In genomic region chr5:16110643-16111042, GRCm38 (mm10) we compare ENCODE assay signal across 21 mouse cellular contexts.
DNase-seq lines count a peak whose midpoint lies in the region; ATAC-seq and TF ChIP-seq lines count a peak whose summit lies in the region.
"Had no signal": no experiment of that assay in that cellular context is flagged by ENCODE, and none has a peak within 500 bp of the region (broad histone marks: within the 10 kb centered on the region; RNA-seq: fewer than 3 reads in every experiment).

No protein-coding gene starts in this region.

- H3K4me1 ChIP-seq in limb, embryonic 12.5 days (replicated peaks) = no peaks in the 10 kb centered on the region
- H3K4me1 ChIP-seq in limb, embryonic 10.5 days = no peaks in the 10 kb centered on the region
- H3K4me1 ChIP-seq in embryonic facial prominence, embryonic 10.5 days = no peaks in the 10 kb centered on the region
- no peaks in the 10 kb centered on the region for H3K4me1 ChIP-seq in embryonic facial prominence, embryonic 11.5 days (ENCODE audit: control insufficient read depth, insufficient read depth, low read length)
- H3K4me1 ChIP-seq: hindbrain, embryonic 12.5 days had no signal

- no peak overlapping the region for H3K9ac ChIP-seq in limb, embryonic 12.5 days (replicated peaks)
- no peak overlapping the region for H3K9ac ChIP-seq in embryonic facial prominence, embryonic 11.5 days (replicated peaks; ENCODE audit: low read length)
- H3K9ac ChIP-seq: embryonic facial prominence, embryonic 13.5 days; forebrain, embryonic 13.5 days; forebrain, postnatal 0 days; hindbrain, embryonic 12.5 days had no signal

- H3K27me3 ChIP-seq in limb, embryonic 12.5 days = no peaks in the 10 kb centered on the region
- H3K27me3 ChIP-seq in limb, embryonic 10.5 days (ENCODE audit: low read depth, poor library complexity, severe bottlenecking) = no peaks in the 10 kb centered on the region
- no peaks in the 10 kb centered on the region for H3K27me3 ChIP-seq in embryonic facial prominence, embryonic 10.5 days (replicated peaks; ENCODE audit: low read depth, poor library complexity, severe bottlenecking)
- H3K27me3 ChIP-seq in embryonic facial prominence, embryonic 11.5 days (ENCODE audit: control insufficient read depth, insufficient read depth, low read length) = no peaks in the 10 kb centered on the region
- H3K27me3 ChIP-seq in myocyte (ENCODE audit: control insufficient read depth, insufficient read depth, insufficient read length) = no peaks in the 10 kb centered on the region
- H3K27me3 ChIP-seq: embryonic facial prominence, embryonic 13.5 days; forebrain, embryonic 13.5 days; hindbrain, embryonic 12.5 days had no signal

- no peak for DNase-seq in limb, embryonic 10.5 days (ENCODE audit: low spot score)
- peak; percentile 18 for DNase-seq in embryonic facial prominence, embryonic 10.5 days (ENCODE audit: low spot score)
- DNase-seq in embryonic facial prominence, embryonic 11.5 days (ENCODE audit: low spot score) = peak; percentile 48
- no peak for DNase-seq in adipocyte (ENCODE audit: low spot score)
- DNase-seq: adrenal gland, postnatal 10 days; cerebellum, adult 11 months; cerebellum, adult 8-10 months; cerebellum, postnatal 14 days; forebrain, postnatal 0 days; gastrocnemius, postnatal 36 days; heart, adult 11 months; heart, postnatal 10 days; heart, postnatal 4 days had no signal

- ATAC-seq in limb, embryonic 12.5 days (ENCODE audit: insufficient number of reproducible peaks, insufficient read depth, low FRiP score, low TSS enrichment, low read depth) = peak; percentile 20; the same call in 1 of the 2 replicates
- no peak for ATAC-seq in embryonic facial prominence, embryonic 11.5 days (replicated peaks; ENCODE audit: insufficient number of reproducible peaks, low FRiP score, low TSS enrichment, low read depth)
- ATAC-seq: forebrain, embryonic 13.5 days; forebrain, postnatal 0 days; hindbrain, embryonic 16.5 days; inflammation-experienced regulatory T-cells, adult 6 months had no signal

- no peaks in the 10 kb centered on the region for H3K36me3 ChIP-seq in limb, embryonic 12.5 days
- no peaks in the 10 kb centered on the region for H3K36me3 ChIP-seq in limb, embryonic 10.5 days
- H3K36me3 ChIP-seq in embryonic facial prominence, embryonic 10.5 days (replicated peaks) = no peaks in the 10 kb centered on the region
- no peaks in the 10 kb centered on the region for H3K36me3 ChIP-seq in embryonic facial prominence, embryonic 11.5 days (replicated peaks; ENCODE audit: control insufficient read depth, insufficient read depth, low read depth, low read length)
- H3K36me3 ChIP-seq in myocyte (ENCODE audit: control insufficient read depth, insufficient read depth) = no peaks in the 10 kb centered on the region
- H3K36me3 ChIP-seq: embryonic facial prominence, embryonic 13.5 days; G1E; hindbrain, embryonic 12.5 days had no signal

- no peaks in the 10 kb centered on the region for H3K79me2 ChIP-seq in myocyte (ENCODE audit: control insufficient read depth, insufficient read depth)

- no peak overlapping the region for H3K4me2 ChIP-seq in limb, embryonic 12.5 days
- H3K4me2 ChIP-seq in embryonic facial prominence, embryonic 11.5 days (ENCODE audit: low read depth, low read length) = no peak overlapping the region
- no peak overlapping the region for H3K4me2 ChIP-seq in myocyte (ENCODE audit: low read depth)
- H3K4me2 ChIP-seq: embryonic facial prominence, embryonic 13.5 days; forebrain, embryonic 13.5 days; hindbrain, embryonic 12.5 days had no signal

- no peak overlapping the region for H3ac ChIP-seq in myocyte (ENCODE audit: control insufficient read depth, insufficient read length)

- H3K4me3 ChIP-seq in limb, embryonic 12.5 days (replicated peaks) = no peak overlapping the region
- H3K4me3 ChIP-seq in limb, embryonic 10.5 days = no peak overlapping the region
- no peak overlapping the region for H3K4me3 ChIP-seq in embryonic facial prominence, embryonic 10.5 days
- H3K4me3 ChIP-seq in embryonic facial prominence, embryonic 11.5 days (ENCODE audit: low read depth, low read length) = no peak overlapping the region
- no peak overlapping the region for H3K4me3 ChIP-seq in myocyte
- H3K4me3 ChIP-seq: embryonic facial prominence, embryonic 13.5 days; forebrain, embryonic 13.5 days; hindbrain, embryonic 12.5 days had no signal

- no peak overlapping the region for H3K27ac ChIP-seq in limb, embryonic 12.5 days
- H3K27ac ChIP-seq in limb, embryonic 10.5 days = no peak overlapping the region
- no peak overlapping the region for H3K27ac ChIP-seq in embryonic facial prominence, embryonic 10.5 days (replicated peaks)
- no peak overlapping the region for H3K27ac ChIP-seq in embryonic facial prominence, embryonic 11.5 days (replicated peaks; ENCODE audit: low read depth, low read length)
- H3K27ac ChIP-seq: embryonic facial prominence, embryonic 13.5 days; forebrain, embryonic 13.5 days; hindbrain, embryonic 12.5 days had no signal

- TF ChIP-seq POLR2A in myocyte (IDR thresholded peaks at IDR 0.05; ENCODE audit: insufficient read length, low read depth) = no peak

- 91% methylated on average over 1 of the region's 1 CpGs for WGBS in limb, embryonic 12.5 days
- WGBS in limb, embryonic 10.5 days = 90% methylated on average over 1 of the region's 1 CpGs
- WGBS in embryonic facial prominence, embryonic 10.5 days = 74% methylated on average over 1 of the region's 1 CpGs
- WGBS in embryonic facial prominence, embryonic 11.5 days = 73% methylated on average over 1 of the region's 1 CpGs

- H3K9me3 ChIP-seq in limb, embryonic 12.5 days = no peaks in the 10 kb centered on the region
- no peaks in the 10 kb centered on the region for H3K9me3 ChIP-seq in limb, embryonic 10.5 days (replicated peaks)
- no peaks in the 10 kb centered on the region for H3K9me3 ChIP-seq in embryonic facial prominence, embryonic 10.5 days
- H3K9me3 ChIP-seq in embryonic facial prominence, embryonic 11.5 days (replicated peaks; ENCODE audit: control insufficient read depth, low read length) = no peaks in the 10 kb centered on the region
- H3K9me3 ChIP-seq: embryonic facial prominence, embryonic 13.5 days; forebrain, embryonic 13.5 days; G1E; hindbrain, embryonic 12.5 days had no signal

TF ChIP-seq in myocyte, 11 proteins besides CTCF, POLR2A, EP300 and RAD21:
- TF ChIP-seq MYOD1 (IDR thresholded peaks at IDR 0.05; ENCODE audit: control insufficient read depth in 1 of 3, insufficient read length in 2 of 3, low read depth in 2 of 3) = peak in 2 of 3 experiments; percentile 27 to 82
- no peak for TF ChIP-seq TCF3 (IDR thresholded peaks at IDR 0.05; ENCODE audit: insufficient read length, low read depth)
- no peak for TF ChIP-seq E2F4 (IDR thresholded peaks at IDR 0.05; ENCODE audit: insufficient read depth)

Comparison
In these comparisons a context has a peak if more than half of its experiments do, and no peak if none do; other contexts are left out.
1. DNase-seq: peak in embryonic facial prominence, embryonic 10.5 days (single experiment) and embryonic facial prominence, embryonic 11.5 days (single experiment); none in limb, embryonic 10.5 days (single experiment) and adipocyte (single experiment).